Mouse (Mus musculus) gonadal fat pad, adult 2 months (tissue): ENCODE measurements around the gene Samd4b. TPM values are rescaled to one million over a fixed set of nuclear protein-coding genes. Genes with fewer than 3 reads are reported as not detected.

ENCODE experiments used
- DNase-seq: peaks from one replicate; pipeline ENCODE4 v3.0.0-alpha.2; 2012; ENCODE audit warnings: low read depth
- polyA plus RNA-seq: library from polyadenylated mRNA; depleted of rRNA; stranded (reverse); fragments of >200 nt; gene quantifications from 2 replicates; pipeline ENCODE4 v1.2.3, GENCODE M21; 2012

The Samd4b gene
- polyA plus RNA-seq, 1 experiment, result 72.6 TPM

GRCm38 (mm10) chr7:28505585-28505984 is 92.4 kb downstream of the Samd4b start:
- DNase-seq, result no peak

DNA sequence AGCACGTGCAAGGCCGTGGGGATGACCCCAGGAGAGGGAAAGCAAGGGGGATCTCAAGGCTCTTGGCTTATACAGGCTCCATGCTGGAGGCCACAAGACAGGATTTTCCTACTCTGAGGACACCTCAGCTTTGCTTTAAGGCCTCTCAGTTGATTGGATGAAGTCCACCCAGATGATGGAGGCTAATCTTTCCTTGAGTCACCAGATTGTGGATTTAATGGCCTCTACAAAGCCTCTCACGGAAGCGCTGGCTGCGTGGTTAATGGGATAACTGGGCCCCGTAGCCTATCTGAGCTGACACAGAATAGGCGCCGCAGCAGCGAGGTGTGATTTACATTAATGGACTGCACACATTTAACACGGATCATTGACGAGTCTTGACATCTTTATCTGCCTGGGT is 102.5 kb downstream of the Samd4b start:
- no peak for DNase-seq

- DNase-seq, result no peak
These were observed 105.6 kb downstream of the Samd4b start for GRCm38 (mm10) chr7:28492310-28492709.

DNA sequence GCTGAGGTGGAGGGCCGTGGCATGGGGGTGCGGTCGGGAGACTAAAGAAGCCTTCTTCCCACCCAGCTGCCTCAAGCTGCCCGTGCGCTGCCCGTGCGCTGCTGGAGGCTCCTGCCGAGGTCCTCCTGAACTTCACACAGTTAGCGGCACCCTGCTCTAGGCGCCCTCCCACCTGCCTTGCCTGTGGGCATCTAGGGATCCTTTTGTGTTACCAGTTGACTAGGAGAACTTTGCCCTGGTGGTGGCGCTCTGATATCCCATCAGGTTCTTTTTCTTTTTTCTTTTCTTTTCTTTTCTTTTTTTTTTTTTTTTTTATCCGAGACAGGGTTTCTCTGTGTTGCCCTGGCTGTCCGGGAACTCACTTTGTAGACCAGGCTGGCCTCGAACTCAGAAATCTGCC is 107.0 kb downstream of the Samd4b start:
- DNase-seq, result no peak

GRCm38 (mm10) chr7:28490410-28490809 is 107.5 kb downstream of the Samd4b start:
- DNase-seq, result peak; percentile 47

DNA sequence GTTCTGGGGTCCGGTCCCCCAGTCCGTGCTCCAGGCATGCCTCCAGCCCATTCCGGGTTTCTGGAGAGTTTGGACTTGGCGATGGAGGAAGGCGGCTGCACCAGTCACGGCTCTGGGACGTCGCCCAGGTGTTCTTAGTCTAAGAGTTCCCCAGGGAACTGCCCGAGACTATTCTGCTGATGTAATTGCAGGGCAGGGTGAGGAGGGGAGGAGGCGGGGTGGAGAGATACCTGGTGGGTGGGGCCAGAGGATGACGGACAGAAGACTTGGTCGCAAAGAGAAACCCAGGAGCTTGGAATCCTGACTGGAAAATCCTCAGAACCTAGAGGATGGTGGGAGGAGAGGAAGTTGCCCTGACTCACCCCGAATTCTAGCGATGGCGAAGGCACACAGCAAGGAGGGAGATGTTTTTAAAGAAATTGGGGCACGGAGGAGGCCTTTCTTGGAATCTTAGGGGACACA is 109.9 kb downstream of the Samd4b start:
- DNase-seq, result no peak

DNA sequence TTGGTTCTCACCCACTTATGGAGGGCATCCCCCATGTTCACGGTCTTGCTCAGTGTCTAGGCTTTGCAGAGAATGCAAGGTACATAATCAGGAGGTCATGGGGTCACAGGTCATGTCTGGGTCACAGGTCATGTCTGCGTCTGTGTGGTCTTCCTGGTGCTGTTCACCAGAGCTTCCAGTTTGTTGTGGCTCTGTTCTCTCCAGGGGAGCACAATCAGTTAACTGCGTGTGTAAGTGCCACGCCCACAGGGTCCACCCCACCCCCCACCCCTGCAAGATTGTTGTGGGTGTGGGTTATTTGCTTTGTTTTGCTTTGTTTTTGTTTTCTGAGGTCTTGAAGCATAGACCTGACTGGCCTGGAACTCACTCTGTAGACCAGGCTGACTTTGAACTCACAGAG is 113.8 kb downstream of the Samd4b start:
- DNase-seq, result no peak

- DNase-seq, result no peak
These were observed 115.1 kb downstream of the Samd4b start for GRCm38 (mm10) chr7:28482854-28483253.

GRCm38 (mm10) chr7:28478854-28479253 is 119.1 kb downstream of the Samd4b start:
- no peak for DNase-seq

GRCm38 (mm10) chr7:28477363-28477762 is 120.6 kb downstream of the Samd4b start:
- no peak for DNase-seq

- DNase-seq, result no peak
These were observed 121.8 kb downstream of the Samd4b start for GRCm38 (mm10) chr7:28476191-28476590.

- no peak for DNase-seq
These were observed 130.7 kb downstream of the Samd4b start for GRCm38 (mm10) chr7:28467213-28467751.

DNA sequence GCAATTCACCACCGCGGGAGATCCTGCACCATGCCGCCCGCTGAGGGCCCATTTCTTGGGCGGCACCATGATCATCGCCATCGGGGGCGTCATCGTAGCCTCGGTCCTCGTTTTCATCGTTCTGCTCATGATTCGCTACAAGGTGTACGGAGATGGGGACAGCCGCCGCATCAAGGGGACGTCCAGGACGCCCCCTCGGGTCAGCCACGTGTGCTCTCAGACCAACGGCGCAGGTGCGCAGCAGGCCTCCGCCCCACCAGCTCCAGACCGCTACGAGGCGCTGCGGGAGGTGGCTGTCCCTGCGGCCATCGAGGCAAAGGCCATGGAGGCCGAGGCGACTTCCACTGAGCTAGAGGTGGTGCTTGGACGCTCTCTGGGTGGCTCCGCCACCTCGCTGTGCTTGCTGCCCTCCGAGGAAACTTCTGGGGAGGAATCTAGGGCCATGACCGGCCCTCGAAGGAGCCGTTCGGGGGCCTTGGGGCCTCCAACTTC is 131.2 kb downstream of the Samd4b start:
- DNase-seq, result no peak

DNA sequence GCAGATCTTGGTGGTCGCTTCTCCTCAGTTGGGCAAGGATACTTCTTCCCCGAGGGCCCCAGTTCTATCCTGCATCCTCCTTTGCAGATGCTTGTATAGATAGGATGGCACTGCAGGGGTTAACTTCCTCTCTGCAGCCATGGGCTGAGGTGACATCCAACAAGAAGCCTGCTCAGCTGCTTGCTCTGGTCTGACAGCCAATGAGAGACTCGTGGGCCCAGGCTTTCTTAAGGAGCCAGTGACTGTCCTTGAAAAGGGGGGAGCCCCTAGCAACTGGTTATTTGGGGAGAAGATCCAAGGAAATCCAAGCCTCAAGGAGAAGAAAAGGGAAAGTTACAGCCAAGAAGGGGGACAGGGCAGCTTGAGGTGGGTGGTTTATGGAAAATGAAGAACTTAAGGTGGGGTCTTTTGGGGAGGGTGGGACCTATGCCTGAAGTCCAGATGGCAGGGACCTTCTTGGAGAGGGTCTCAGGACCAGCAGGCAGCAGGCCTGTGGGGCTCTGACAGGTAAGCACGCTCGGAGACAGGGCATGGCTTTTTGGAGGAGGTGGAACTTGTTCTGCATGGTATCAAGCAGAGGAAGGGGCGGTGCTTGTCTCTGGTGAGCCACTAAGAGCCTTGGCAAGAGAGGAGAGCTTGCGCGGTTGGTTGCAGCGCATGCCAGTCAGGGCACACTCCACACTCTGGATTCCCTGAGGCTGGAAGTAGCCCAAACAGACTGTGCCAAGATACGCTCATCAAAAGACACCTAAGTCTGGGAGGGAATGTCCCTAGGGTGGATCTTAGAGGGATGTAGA is 133.3 kb downstream of the Samd4b start:
- peak; percentile 57 for DNase-seq

DNA sequence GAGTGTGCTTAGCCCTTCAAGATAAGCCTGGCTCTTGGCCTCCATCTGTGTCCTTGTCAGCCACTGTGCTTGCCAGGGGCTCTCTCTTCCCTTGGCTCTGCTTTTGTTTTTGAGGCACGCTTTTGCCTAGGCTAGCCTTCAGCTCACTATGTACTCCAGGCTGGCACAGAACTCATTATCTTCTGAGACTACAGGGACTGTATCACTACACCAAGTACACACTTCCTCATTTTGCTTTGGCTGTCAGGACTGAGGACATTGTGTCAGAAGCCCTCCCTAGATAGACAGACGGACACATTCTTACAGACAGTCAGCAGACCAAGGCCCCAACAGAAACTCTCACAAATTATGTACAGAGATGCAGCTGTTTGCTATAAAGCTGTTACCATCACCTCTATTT is 135.2 kb downstream of the Samd4b start:
- no peak for DNase-seq

- no peak for DNase-seq
These were observed 137.6 kb downstream of the Samd4b start for GRCm38 (mm10) chr7:28460361-28460760.

DNA sequence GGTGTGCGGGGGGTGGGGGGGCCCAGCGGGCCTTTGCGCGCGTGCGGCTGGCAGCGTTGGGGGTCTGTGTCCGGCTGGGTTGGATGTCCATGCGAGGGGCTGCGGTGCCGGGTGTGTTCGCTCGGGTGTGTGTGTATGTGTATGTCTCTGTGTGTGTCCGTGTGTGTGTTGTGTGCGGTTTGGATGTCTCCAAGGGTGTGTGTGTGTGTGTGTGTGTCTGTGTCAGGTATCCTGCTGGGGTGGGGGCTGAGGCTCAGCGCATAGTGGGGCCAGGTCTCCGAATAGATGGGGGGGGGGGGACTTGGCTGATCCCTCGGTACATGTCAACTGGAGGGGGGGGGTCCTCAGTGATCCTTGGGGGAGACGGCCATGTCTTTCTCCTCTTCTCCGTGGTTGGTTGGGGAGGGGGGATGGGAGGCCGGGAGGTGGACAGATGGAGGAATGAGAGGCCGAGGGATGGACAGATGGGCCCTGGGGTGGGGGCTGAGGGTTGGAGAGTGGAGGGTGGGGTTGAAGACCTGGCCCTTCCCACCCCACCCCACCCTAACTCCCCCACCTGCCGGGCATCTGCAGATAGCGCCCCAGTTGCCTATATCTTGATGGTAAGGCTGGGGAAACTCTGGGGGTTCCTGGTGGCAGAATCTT is 145.5 kb downstream of the Samd4b start:
- no peak for DNase-seq

- no peak for DNase-seq
These were observed 146.2 kb downstream of the Samd4b start, which contains the start of gene Lrfn1 for GRCm38 (mm10) chr7:28451531-28452360. Gene Lrfn1, plus strand, starts transcription at chr7:28451980.

DNA sequence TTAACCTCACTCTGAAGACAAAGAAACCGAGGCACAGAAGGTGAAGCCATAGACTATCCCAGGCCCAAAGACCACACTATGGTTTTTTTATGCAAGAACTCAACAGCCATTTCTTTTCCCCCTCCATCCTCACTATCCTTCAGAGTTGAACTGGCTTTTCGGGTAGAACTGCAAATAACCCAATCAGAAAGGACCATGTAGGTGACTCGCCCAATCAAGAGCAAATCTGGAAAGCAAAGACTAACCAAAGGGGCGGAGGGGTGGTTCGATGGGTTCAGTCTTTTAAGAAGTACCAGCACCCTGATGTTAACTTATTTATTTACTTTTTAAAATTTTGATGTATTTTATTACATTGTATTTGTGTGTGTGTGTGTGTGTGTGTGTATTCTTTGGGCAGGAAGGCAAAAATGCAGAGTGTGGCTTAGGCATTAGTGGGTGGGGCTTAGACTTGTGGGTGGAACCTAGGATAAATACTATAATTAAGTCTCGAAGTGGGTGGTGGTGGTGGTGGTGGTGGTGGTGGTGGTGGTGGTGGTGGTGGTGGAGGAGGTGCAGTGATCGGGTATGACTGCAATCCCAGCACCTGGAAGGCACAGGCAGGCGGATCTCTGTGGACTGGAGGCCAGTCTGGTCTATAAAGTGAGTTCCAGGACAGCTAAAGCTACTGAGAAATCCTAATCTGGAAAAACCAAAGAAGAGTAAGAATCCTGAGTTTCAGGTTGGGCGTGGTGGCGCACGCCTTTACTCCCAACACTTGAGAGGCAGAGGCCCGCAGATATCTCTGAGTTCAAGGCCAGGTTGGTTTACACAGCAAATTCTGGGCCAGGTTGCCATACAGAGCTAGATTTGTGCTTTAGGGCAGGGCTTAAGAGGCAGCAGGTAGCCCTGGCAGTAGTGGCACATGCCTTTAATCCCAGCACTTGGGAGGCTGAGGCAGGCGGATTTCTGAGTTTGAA is 149.8 kb downstream of the Samd4b start:
- DNase-seq, result no peak

DNA sequence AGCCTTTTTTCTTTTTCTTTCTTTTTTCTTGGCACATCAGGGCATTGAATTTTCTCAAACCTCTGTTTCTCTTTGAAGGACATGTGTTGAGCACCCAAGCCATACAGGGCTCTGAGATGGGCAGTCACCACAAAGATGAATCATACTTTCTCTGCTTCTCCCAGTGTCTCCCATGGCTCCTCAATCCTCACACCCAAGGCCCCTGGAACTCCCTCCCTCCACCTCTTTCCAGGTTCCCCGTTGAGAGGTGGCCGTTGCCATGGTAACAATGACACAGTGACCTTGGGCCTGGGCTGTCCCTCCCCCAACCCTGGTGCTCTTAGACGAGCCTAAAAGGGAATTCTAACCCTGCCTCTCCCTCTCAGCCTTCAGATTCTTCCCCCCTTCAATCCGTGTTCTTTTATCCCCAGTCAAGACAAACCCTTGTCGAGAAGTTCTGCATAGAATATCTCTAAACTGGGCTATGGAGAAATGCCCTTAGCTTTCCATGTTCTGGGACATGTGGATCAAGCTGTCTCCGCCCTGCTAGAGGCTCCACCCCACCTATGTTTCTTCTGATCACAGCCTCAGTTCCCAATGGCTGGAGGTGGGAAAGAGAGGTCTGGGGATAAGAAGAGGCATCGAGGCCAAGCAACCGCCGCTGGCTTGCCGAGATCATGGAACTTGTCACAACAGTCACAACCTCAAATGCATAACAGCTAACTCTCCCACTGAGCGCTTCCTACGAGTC is 150.7 kb downstream of the Samd4b start:
- DNase-seq, result no peak
